Mouse (Mus musculus): ENCODE results near the gene Ebf1. TPM values are rescaled to one million over a fixed set of nuclear protein-coding genes. Genes with fewer than 3 reads are reported as not detected.

Ebf1 gene
- total RNA-seq, 2 experiments from 2014 or later, result 19.7 to 22.8 TPM

Other genes with a start within 250 kb of the Ebf1 start
- not detected for gene Il12b, start 217.3 kb upstream of the Ebf1 start, total RNA-seq (2021)
- gene Ublcp1, start 146.8 kb upstream of the Ebf1 start, total RNA-seq (2021), result 10 to 100 TPM; 30.8 to 44.3 TPM
- gene Rnf145, start 98.4 kb upstream of the Ebf1 start, total RNA-seq (2021), result 10 to 100 TPM; 21.8 to 28.8 TPM

All from heart, postnatal 14 days (tissue).